ENCODE assay signal across 14 mouse cellular contexts in the genomic region with DNA sequence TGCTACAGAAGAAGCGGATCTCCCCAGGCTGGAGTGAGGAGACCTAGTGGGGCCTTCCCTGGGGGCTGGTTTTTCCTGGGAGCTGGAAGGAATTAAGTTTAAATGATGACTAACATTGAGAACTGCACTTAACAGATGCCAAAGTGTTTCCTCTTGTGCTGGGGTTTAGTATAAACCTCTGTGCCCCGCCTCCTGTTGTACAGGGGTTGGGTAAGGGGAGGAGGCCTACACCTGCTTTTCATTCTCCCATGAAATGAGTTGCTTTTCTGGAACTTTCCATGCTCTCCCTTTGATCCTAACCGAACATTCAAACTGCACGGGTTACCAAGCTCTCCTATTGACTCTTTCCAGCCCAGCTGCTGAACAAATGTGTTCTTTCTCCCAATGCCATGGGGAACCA.
"Had no signal": no experiment of that assay in that cellular context is flagged by ENCODE, and none has a peak within 500 bp of the region (broad histone marks: within the 10 kb centered on the region; RNA-seq: fewer than 3 reads in every experiment).

No protein-coding gene starts in this region.

- H3K4me3 ChIP-seq: liver, embryonic 15.5 days; megakaryocyte, embryonic 14.5 days; midbrain, embryonic 15.5 days; neural tube, embryonic 12.5 days had no signal

- H3K27ac ChIP-seq: liver, embryonic 15.5 days; macrophage; midbrain, embryonic 15.5 days; neural tube, embryonic 12.5 days had no signal

- ATAC-seq: midbrain, embryonic 15.5 days had no signal

- H3K4me1 ChIP-seq: liver, embryonic 15.5 days; midbrain, embryonic 15.5 days; neural tube, embryonic 12.5 days had no signal

- H3K9ac ChIP-seq: liver, embryonic 15.5 days; midbrain, embryonic 15.5 days; neural tube, embryonic 12.5 days had no signal

- H3K27me3 ChIP-seq: liver, embryonic 15.5 days; midbrain, embryonic 15.5 days had no signal

- H3K9me3 ChIP-seq: liver, embryonic 15.5 days; midbrain, embryonic 15.5 days; neural tube, embryonic 12.5 days had no signal

- H3K36me3 ChIP-seq: liver, embryonic 15.5 days; midbrain, embryonic 15.5 days; neural tube, embryonic 12.5 days had no signal

- DNase-seq: kidney, adult 18-20 months; kidney, postnatal 10 days; layer of hippocampus, postnatal 36 days; lung, adult 2 months; lung, postnatal 10 days; thymus, adult 18-20 months; thymus, postnatal 25 days had no signal

- H3K4me2 ChIP-seq: liver, embryonic 11.5 days; liver, embryonic 15.5 days; midbrain, embryonic 11.5 days; midbrain, embryonic 15.5 days; neural tube, embryonic 12.5 days had no signal
